Mouse (Mus musculus) A20 (cell line): ENCODE results near the gene Gtf2h4.

Experiments used
- DNase-seq: peaks from one replicate; pipeline ENCODE4 v3.0.0-alpha.2; 2011; ENCODE audit warnings: low read depth, low spot score

The Gtf2h4 gene

DNA sequence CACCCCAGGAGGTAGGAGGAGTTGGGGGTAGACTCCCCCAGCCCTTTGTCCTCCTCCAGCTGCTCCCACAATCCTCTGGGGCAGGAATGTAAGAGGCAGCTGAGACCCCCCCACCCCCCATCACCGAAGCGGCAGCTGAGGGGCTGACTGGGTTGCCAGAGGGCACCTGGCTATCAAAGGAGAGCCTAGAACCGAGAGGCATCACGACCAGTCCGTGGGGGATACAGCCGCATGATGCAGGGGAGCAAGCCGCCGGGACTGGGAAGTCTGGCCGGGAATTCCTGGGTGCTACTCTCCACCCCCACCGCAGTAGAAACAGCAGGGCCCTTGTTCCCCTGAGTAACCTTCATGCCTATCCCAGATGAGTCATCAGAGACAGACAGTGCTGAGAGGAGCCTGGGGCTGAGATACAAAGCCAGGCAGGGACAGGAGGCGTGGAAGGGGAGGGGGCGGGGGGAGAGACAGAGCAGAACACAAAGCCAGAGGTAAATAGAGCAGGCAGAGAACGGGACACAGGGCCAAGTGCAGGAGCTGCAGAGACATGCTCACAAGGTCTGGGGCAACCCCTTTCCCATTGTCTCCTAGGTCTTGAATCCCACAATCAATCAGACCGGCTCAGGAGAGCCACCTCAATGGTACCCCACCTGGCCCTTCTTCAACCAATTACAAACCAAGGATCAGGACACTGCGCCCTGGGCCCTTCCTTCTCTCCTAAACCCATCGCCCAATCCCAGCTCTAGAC is 24.4 kb upstream of the Gtf2h4 start:
- no peak for DNase-seq

DNA sequence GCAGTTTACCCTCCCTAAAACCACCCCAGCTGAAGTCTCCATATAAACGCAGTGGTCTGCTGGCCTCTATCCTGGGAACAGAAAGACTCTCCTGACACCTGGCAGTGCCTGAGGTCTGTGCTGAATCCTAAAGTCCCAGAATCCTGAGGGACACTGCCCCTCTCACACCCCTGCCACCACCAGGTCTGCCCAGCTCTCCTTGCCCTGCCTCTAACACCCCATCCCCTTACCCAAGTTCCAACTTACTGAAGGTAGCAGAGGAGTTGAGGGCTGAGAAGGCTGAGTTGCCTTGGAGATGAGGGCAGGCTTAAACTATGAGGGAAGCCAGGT is 23.9 kb upstream of the Gtf2h4 start:
- DNase-seq = no peak

DNA sequence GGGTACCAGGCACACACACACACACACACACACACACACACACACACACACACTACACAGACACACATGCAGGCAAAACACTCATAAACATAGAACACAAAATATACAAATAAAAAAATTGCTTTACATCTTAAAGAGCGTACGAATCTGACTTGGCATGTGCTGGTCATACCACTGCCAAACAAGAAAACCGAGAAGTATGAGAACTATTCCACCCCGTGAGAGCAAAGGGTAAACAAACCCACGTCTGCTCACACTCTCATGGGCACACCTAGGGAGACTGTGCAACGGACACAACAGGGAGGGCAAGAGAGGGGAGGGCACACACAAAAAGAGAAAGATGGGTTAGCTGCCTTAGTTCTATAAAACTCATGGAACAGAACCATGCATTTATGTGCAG is 23.2 kb upstream of the Gtf2h4 start:
- no peak for DNase-seq

DNA sequence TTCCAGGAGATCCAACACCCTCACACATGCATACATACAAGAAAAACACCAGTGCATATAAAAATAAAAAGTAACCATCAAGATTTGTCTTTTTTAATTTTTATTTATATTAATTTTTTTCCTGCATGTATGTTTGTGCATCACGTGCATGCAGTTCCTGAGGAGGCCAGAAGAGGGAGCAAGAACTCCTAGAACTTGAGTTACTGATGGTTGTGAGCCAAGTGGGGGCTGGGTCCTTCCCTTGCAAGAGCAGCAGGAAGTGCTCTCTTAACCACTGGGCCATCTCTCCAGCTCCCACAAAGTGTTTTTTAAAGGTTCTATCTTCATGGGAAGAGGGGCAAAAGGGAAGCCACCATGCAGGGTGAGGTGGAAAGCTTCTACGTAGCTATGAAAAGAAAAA is 21.8 kb upstream of the Gtf2h4 start:
- peak; percentile 36 for DNase-seq

DNA sequence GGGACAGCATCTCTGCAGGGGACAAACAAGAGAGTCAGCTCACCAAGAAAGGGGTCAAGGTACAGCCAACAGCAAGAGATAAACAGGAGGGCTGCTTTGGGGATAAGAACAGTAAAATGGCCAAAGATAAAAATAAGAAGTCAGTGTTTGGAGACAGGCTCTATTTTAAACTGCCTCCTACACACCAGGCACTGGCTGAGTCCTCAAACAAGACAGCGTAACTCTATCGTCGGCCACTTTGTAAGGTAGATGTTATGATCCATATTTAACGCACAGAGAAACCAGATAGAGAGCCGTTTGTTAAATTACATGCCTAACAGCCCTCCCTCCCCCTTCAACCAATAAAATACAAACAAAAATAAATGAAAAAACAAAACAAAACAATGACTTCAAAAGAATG is 20.4 kb upstream of the Gtf2h4 start:
- no peak for DNase-seq

DNA sequence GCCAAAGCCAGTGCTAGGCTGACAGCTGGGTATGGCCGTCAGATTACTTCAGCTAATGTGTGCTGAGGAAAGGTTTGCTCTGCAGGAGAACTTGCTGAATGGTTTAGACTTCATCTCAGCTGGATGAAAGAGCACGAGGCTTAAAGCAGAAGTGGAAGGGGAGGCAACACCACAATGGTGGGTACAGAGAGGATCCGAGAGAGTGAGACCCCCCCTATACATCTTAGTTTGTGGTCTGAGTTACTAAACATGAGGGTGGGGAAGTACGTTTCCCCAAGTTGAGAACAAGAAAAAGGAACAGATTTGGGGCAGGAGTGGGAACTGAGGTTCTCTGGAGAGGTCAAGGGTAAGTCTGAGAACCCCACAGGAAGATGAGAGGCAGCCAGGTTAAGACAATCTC is 18.8 kb upstream of the Gtf2h4 start:
- DNase-seq = no peak

DNA sequence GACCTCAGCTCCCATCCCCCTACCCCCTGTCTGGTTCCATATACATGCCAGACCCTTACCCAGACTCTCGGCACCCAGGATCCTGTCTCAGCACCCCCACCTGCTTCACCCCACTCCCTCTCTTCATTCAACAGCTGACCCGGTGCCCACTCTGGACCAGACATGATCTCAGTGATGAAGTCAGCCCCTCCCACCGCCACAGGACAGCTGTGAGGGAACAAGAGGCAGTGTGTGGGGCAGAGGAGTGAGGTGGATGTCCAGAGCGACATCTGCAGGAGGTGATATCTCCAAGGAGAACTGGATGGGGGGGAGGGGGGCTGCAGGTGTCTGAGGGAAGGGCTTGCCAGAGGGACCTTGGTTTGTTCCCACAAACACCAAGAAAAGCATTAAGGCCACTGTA is 18.3 kb upstream of the Gtf2h4 start:
- DNase-seq = no peak

DNA sequence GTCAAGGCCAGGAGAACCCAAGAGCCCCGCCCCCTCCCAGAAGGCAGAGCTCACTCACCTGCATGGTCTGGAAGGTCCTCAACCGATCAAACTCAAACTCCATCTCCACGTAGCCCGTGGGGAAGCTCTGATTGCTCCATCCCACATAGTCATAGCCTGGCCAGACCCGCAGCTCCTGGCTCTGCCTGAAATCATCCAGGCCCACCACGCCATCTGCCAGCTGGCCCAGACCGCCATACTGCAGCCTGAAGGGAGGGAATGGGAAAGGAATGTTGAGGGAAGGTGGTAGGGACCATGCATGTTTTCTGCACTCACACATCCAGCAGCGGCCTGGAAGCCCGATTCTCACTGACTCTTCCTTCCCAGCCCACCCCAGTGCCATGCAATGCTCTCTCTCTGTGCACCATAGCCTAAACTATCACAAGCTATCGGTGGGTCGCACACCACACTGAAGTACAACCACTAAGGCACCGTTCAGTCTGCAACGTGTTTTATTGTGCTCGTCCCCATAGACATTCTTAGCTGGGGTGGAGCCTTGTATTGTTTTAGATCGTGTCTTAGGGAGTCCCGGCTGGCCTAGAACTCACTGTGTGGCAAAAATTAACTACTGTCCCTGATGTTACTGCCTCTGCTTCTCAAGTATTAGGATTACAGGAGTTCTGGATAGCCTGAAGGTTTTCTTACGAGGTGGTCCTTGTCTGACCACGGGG is 16.6 kb upstream of the Gtf2h4 start:
- DNase-seq = no peak

DNA sequence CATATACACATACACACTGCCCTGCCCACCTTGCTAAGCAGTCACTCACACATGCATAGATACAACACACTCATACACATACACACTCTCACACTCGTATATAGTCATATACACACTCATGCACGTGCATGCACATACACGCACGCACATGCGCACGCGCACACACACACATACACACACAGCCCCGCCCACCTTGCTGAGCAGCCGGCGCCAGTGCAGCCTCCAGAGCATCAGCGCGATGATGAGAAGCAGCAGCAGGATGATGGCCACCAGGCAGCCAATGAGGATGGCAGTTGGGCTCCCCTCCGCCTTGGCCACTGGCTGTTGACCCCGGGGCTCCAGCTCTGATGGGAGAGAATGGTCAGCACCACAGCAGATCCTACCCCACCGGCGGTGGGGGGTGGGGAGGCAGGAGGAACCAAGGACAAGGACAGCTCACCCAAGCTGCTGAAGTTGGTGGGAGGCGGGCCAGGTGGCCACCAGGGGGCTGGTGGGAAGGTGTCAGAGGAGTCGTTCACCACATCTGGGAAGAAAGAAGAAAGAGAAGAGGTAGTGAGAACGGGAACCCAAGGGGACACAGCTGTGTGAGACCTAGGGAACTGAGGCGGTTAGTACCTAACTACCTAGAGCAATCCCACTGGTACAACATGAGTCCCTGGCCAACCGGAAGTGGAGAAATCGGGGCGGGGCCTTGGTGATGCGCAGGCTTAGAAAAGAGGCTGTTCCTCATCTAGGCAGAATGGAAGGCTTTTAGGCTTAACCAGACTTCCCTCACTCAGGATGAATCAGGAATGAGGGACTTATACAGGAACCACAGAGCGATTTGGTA is 15.0 kb upstream of the Gtf2h4 start:
- peak; percentile 38 for DNase-seq

DNA sequence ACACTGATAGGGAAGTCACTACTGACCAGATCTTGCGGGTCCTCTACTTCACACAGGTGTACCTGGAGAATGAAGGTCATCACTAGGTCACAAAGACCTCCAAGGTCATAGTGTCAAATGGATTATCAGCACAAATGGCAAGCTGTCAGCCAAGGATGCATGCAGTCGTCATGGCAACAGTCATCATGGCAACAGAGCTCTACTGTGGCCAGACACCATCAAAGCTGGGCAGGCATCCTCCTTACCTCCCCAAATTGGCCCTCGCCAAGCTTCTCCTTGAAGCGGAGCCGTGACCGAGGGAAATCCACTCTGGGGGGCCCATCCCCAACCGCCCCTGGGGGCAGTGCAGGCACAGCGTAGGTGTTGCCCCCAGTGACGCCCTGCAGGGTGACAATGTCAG is 11.5 kb upstream of the Gtf2h4 start:
- DNase-seq = no peak

DNA sequence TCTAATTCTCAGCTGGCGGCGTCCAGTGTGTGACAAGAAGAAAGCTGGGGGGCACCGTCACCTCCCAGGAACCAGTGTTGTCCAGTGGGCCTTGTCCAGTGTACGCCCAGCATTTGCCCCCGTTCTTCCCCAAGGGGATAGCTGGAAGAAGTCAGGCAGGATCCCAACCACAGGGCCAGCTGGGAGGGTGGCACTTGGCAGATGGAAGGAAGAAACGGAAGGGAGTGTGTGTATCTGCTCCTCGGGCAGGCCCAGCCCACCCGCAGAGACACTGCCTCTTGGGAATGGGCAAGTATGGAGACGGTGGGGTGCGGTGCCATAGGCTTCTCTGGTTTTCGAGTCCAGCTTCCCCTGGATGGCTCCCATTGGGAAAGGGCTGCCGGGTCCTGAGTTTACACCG is 8.4 kb upstream of the Gtf2h4 start:
- DNase-seq = no peak

DNA sequence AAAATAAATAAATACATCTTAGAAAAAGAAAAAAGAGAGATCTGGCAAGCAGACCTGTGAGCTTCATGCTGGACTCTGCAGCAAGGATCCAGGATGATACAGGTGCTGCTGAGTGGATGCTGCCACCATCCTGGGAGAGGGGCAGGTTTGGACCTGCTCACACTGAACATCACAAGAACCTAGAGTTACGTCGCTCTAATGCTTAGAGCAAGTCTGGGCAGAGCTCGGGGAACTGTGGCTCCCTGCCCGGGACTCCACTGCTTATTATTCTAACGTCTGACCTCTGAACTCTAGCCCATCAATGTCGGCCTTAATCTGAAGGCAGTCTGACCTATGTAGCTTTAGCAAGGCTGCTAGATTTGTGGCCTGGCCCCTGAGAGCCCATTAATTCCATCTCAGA is 7.1 kb upstream of the Gtf2h4 start:
- no peak for DNase-seq

DNA sequence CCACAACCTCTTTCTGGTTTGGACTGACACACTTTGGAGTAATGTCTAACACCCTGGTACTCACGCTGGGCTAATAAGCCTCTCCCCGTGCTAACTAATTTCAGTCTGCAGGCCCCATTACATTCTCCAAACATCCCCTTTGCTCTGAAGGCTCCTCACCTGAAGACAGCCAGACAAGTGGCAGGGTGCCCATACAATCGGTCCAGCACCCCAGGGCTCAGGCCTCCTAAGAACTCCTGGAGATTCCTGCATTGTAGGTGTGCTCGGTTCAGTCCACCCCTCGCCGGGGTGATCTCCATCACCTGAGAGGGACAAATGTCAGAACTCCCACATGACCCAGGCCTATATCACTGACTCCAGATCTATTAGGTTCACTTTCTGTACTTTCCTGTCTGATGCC is 1.0 kb downstream of the Gtf2h4 start:
- no peak for DNase-seq

DNA sequence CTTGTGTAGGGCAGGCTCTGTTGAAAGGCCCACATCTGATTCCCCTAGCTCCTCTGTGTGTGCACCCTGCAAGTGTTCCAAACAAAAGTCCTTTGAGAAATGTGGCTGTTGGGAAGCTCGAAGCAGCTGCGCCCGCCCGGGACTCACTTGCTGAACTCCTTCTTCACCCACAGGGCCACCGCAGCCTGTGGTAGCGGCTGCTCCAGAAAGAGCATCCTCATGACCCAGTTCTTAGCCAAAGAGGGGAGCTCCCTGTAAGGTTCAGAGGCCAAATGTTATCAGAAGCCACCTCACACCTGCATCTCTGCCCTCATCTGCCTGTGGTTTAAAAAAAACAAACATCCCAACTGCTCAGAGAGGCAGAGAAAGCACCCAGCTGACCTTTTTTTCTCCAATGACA is 1.7 kb downstream of the Gtf2h4 start:
- no peak for DNase-seq

DNA sequence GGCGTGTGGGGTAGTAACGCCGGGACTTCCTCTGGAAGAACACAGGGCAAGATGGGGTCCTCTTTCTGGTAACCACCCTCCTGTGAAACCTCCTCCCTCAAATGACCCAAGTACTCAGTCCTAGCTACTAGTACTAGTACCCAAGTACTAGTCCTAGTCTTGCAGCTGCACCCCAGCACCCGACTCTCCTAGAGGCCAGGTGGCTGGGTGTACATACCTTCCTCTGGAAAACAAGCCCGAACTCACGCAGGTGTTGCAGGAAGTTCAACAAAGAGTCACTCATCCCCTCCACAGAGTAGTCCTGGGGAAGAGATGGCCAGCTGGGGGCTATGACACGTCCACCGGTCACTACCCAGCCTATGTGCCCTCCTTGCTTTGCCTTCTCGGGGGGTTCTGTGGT is 3.8 kb downstream of the Gtf2h4 start:
- no peak for DNase-seq

DNA sequence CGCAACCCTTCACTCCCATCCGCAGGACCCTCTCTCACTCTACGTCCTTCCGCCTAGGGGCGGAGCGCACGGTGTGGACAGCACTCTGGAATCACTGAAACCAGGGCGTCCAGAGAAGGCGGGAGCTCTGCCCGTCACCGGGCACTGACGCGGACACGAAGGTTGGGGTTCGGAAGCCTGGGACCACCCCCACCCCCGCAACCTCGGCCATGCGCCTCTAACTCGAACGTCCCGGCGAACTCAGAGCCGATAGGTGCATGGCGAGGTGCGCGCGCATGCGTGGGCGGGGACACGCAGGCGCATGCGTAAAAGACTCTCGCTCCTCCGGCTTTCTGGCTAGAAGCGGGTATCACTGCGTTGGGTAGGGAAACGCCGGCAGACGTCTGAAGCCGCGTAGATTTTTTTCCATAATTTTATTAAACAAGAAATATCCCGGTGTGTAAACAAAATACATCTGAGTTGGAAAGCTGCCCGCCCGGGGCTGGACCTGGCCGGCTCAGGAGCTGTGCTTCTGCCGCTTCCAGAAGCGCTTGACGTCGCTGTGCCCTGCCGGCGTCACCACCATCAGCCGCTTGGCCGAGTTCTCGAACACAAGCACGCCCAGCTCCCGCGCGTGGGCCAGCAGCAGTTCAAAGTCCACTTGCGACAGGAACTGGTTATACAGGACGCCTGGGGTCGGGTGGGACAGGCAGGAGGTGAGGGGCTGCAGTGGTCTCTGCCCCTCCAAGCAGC is 6.0 kb downstream of the Gtf2h4 start, which contains the start of gene Vars2:
TSS of gene Vars2 (minus strand) at position 259 of the 732 bp plus-strand sequence.
- peak; percentile 98 for DNase-seq

DNA sequence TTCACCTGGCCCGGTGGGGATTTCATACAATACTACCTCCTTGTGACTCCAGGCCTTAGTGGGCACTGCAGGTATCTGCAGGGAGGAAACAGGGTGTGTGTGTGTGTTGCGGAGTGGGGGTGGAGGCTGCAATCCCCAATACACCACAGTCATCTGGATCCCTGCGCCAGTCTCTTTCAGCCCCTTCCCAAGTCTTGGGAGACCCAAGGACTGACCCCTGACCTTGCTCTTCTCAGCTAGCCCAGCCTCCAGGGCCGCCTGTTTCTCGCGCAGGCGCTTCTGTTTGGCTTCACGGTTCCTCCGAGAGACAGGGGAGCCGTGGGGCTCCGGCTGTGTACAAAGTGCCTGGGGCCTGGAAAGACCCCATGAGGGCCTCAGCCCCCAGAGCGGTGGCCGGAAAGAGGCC is 6.7 kb downstream of the Gtf2h4 start:
- peak; percentile 86 for DNase-seq

DNA sequence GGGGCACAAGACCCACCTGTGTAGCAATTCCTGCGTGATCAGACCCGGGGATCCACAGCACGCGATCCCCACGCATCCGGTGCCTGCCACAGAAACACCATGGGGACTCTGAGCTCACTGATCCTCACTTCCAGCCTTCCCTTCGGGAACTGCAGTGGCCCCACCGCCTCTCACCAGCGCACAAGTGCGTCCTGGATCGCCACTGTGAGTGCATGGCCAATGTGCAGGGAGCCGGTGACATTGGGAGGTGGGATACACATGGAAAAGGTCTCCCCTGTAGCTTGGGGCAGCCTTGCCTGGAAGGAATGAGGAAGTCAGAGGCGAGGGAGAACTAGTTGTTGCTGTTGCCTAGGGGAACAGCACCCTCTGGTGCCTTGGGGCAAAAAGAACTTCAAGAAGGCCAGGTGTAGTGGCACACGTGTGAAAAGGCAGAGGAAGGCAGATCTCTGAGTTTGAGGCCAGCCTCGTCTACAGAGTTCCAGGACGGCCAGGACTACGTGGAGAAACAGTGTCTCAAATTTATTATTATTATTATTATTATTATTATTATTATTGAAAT is 7.5 kb downstream of the Gtf2h4 start:
- peak; percentile 81 for DNase-seq

DNA sequence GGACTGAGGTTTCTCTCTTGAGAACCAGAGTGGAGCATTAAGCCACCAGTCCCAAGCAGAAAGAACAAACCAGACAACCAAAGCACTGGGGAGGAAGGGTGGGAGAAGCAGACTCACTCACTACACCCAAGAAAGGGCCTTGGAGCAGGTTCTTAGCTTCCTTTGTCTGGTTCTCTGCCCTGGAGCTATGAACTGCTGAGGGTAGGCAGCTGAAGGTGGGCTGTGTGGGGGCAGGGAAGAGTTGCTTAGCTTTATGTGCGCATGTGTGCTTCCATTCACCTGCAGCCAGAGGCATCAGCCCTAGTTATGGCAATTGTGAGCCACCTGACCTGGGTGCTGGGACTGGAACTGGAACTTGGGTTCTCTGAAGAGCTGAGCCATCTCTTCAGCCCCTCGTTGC is 20.5 kb downstream of the Gtf2h4 start:
- DNase-seq = no peak

DNA sequence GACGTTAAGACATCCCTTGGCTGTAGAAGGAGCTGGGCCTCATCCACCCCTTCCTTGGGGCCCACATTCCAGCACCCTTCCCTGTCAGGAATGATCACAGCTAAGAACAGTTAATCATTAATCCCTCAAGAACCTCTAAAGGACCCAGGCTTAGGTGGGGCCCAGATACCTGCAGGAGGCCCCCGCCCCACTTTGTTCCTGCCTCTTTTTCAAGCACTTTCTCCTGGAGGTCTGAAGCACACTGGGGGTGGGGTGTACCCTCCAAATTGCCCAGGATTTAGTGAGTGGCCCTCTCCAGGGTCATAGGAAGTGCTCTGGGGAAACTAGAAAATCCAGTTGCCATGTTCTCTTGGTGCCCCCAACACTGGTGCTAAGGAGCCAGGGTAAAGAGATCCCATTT is 24.1 kb downstream of the Gtf2h4 start:
- DNase-seq = no peak

DNA sequence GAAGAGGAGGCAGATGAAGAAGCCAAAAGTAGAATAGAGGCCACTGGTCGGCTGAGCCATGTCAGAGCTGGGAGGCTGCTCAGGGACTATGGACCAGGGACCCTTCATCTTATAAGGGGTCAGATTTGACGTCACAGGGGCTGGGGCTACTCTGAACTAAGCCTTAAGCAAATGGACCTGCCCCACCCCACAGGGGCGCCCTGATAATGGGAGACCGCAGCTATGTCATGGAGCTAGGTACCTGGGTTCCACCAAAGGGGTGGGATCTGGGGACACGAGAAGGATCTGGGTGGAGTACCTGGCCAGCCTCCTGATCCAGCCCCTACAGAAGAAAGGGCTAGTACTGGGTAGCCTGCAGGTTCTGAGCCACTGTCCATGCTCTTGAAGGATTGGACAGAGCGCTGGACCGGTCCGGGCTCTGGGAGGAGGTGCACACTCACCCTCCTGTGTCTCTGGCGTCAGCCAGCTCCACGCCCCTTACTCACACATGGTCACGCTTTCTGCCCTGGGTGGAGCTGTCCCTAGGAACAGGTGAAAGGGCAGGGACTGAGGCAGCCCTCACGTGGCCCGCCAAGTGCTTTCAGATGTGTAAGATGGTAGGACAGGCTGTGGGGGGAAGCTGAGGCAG is 29.8 kb downstream of the Gtf2h4 start, which contains the start of gene Mucl3:
TSS of gene Mucl3 (minus strand) at position 87 of the 628 bp plus-strand sequence.
- DNase-seq = no peak
